Mouse (Mus musculus): Measurements from ENCODE around the gene Fam45a.

Fam45a gene

GRCm38 (mm10) chr19:60811098-60812035 is at the start of gene Fam45a:
Gene Fam45a (plus strand): TSS chr19:60811585.
- peak; percentile 90 for DNase-seq

GRCm38 (mm10) chr19:60773366-60773765 is 38.0 kb upstream of the Fam45a start:
- no peak for DNase-seq

- no peak for DNase-seq
These were observed 29.4 kb upstream of the Fam45a start for GRCm38 (mm10) chr19:60782034-60782433.

- no peak for DNase-seq
These were observed 26.7 kb upstream of the Fam45a start for GRCm38 (mm10) chr19:60784712-60785111.

GRCm38 (mm10) chr19:60787465-60788150 is 23.8 kb upstream of the Fam45a start:
- DNase-seq = no peak

- no peak for DNase-seq
These were observed 23.0 kb upstream of the Fam45a start for GRCm38 (mm10) chr19:60788214-60788960.

- no peak for DNase-seq
These were observed 21.9 kb upstream of the Fam45a start for GRCm38 (mm10) chr19:60789452-60789851.

- DNase-seq = no peak
These were observed 21.4 kb upstream of the Fam45a start for GRCm38 (mm10) chr19:60789919-60790506.

- peak; percentile 95 for DNase-seq
These were observed 20.7 kb upstream of the Fam45a start, which contains the start of gene Eif3a for GRCm38 (mm10) chr19:60790551-60791161. Gene Eif3a (minus strand): TSS chr19:60790658.

- no peak for DNase-seq
These were observed 20.2 kb upstream of the Fam45a start for GRCm38 (mm10) chr19:60791164-60791563.

- DNase-seq = no peak
These were observed 18.1 kb upstream of the Fam45a start for GRCm38 (mm10) chr19:60793170-60793707.

- no peak for DNase-seq
These were observed 16.1 kb upstream of the Fam45a start for GRCm38 (mm10) chr19:60795244-60795643.

- DNase-seq = no peak
These were observed 14.0 kb upstream of the Fam45a start for GRCm38 (mm10) chr19:60797415-60797814.

- DNase-seq = no peak
These were observed 11.4 kb upstream of the Fam45a start for GRCm38 (mm10) chr19:60799867-60800569.

- DNase-seq = no peak
These were observed 6.5 kb upstream of the Fam45a start for GRCm38 (mm10) chr19:60804903-60805302.

- no peak for DNase-seq
These were observed 1.5 kb upstream of the Fam45a start for GRCm38 (mm10) chr19:60809927-60810326.

- DNase-seq = no peak
These were observed 628 bp downstream of the Fam45a start for GRCm38 (mm10) chr19:60812036-60812389.

- no peak for DNase-seq
These were observed 1.7 kb downstream of the Fam45a start for GRCm38 (mm10) chr19:60813133-60813532.

- no peak for DNase-seq
These were observed 7.3 kb downstream of the Fam45a start for GRCm38 (mm10) chr19:60818677-60819076.

- peak; percentile 18 for DNase-seq
These were observed 26.4 kb downstream of the Fam45a start for GRCm38 (mm10) chr19:60837747-60838146.

GRCm38 (mm10) chr19:60843324-60843723 is 31.9 kb downstream of the Fam45a start:
- no peak for DNase-seq

Measured in right cerebral cortex, postnatal 25 days (tissue).